Mouse (Mus musculus): ENCODE measurements around the gene Gatb.

DNA sequence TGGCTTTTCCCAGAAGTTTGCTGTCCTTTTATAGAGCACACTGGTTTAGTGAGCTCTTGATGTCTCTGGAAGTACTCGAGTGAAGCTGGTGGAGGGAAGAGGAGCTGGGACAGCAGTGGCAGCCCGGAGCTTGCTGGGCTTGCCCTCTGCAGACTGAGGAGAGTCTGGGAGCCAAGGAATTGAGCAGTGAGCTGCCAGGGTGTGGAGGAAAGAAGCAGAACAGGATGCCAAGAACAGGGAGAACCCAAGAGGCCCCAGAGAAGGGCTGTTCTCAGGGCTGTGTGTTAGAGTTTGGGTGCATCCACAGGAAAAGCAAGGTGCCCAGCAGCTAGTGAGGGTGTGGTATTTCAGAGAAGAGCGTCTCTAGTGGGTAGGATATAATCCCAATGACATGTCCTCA, 67.8 kb downstream of the Gatb start:
- TF ChIP-seq CTCF (conservative IDR thresholded peaks at IDR 0.05; ENCODE audit: low read length): no peak
- no peak for TF ChIP-seq POU5F1 (IDR thresholded peaks at IDR 0.05; ENCODE audit: borderline replicate concordance, low read length)
- no peak for TF ChIP-seq NANOG (IDR thresholded peaks at IDR 0.05; ENCODE audit: borderline replicate concordance, low read length)
